Mouse (Mus musculus) ES-Bruce4 (cell line): ENCODE measurements around the gene Pdhx. TPM values are rescaled to one million over a fixed set of nuclear protein-coding genes. Genes with fewer than 3 reads are reported as not detected.

Experiments used
- H3K27ac ChIP-seq: 2 replicates; pipeline ENCODE4 v1.5.1; 2012; ENCODE audit warnings: low read length, inconsistent platforms; ENCODE audit not compliant: insufficient read depth
- H3K27me3 ChIP-seq: 2 replicates; pipeline ENCODE4 v1.6.1; 2012; ENCODE audit warnings: mild to moderate bottlenecking, low read length, inconsistent platforms; ENCODE audit not compliant: control insufficient read depth, poor library complexity, insufficient read depth, severe bottlenecking
- H3K36me3 ChIP-seq: 2 replicates; pipeline ENCODE4 v1.6.1; 2012; ENCODE audit warnings: inconsistent platforms, mild to moderate bottlenecking, low read length, moderate library complexity; ENCODE audit not compliant: control insufficient read depth, poor library complexity, insufficient read depth, severe bottlenecking
- H3K4me1 ChIP-seq: one replicate; pipeline ENCODE4 v1.8.1; 2011; ENCODE audit warnings: low read length; ENCODE audit not compliant: control insufficient read depth, insufficient read depth
- H3K4me3 ChIP-seq: 2 replicates; pipeline ENCODE4 v1.5.1; 2011; ENCODE audit warnings: low read depth, mild to moderate bottlenecking, low read length
- H3K9ac ChIP-seq: 2 replicates; pipeline ENCODE4 v1.6.1; 2012; ENCODE audit warnings: low read depth, mild to moderate bottlenecking, inconsistent platforms; ENCODE audit not compliant: poor library complexity, severe bottlenecking
- H3K9me3 ChIP-seq: replicated peaks from 2 replicates; pipeline ENCODE4 v1.6.1; 2012; ENCODE audit warnings: mild to moderate bottlenecking, low read length, inconsistent platforms; ENCODE audit not compliant: control insufficient read depth, poor library complexity, insufficient read depth, severe bottlenecking
- CTCF ChIP-seq: IDR thresholded peaks from one replicate; pipeline ENCODE4 v1.8.1; 2011; ENCODE audit warnings: low read depth, low read length
- EP300 ChIP-seq: IDR thresholded peaks from 2 replicates; pipeline ENCODE4 v1.6.1; 2011; ENCODE audit warnings: low read depth, low read length; ENCODE audit not compliant: insufficient read depth
- POLR2A ChIP-seq: IDR thresholded peaks from one replicate; pipeline ENCODE4 v1.8.1; 2011; ENCODE audit warnings: low read length; ENCODE audit not compliant: insufficient read depth
- polyA plus RNA-seq: library from polyadenylated mRNA; stranded (reverse); fragments of >200 nt; gene quantifications from 2 replicates; pipeline ENCODE4 v1.2.4, GENCODE M21; 2011; ENCODE audit warnings: low read depth; ENCODE audit not compliant: missing spikeins, insufficient read depth, insufficient read length

Pdhx gene
- polyA plus RNA-seq, 1 experiment = 16.7 TPM

GRCm38 (mm10) chr2:103018817-103019494 is 54.4 kb downstream of the Pdhx start:
- TF ChIP-seq POLR2A = no peak
- TF ChIP-seq EP300 = no peak
- TF ChIP-seq CTCF = no peak
- H3K9me3 ChIP-seq = no peaks in the 10 kb centered on the region
- H3K27ac ChIP-seq = no peak overlapping the region
- H3K4me3 ChIP-seq = no peak overlapping the region
- peaks cover 3% of the 10 kb centered on the region for H3K36me3 ChIP-seq
- no peak overlapping the region for H3K9ac ChIP-seq
- H3K4me1 ChIP-seq = no peaks in the 10 kb centered on the region
- H3K27me3 ChIP-seq = no peaks in the 10 kb centered on the region

- H3K27ac ChIP-seq = no peak overlapping the region
- peaks cover 3% of the 10 kb centered on the region; the same call in 1 of the 2 replicates for H3K36me3 ChIP-seq
- no peaks in the 10 kb centered on the region for H3K4me1 ChIP-seq
- no peak overlapping the region for H3K4me3 ChIP-seq
- no peak overlapping the region for H3K9ac ChIP-seq
- no peaks in the 10 kb centered on the region for H3K9me3 ChIP-seq
- no peaks in the 10 kb centered on the region for H3K27me3 ChIP-seq
- TF ChIP-seq EP300 = no peak
- TF ChIP-seq CTCF = no peak
- TF ChIP-seq POLR2A = no peak
These were observed 55.9 kb downstream of the Pdhx start for GRCm38 (mm10) chr2:103017391-103017824.

DNA sequence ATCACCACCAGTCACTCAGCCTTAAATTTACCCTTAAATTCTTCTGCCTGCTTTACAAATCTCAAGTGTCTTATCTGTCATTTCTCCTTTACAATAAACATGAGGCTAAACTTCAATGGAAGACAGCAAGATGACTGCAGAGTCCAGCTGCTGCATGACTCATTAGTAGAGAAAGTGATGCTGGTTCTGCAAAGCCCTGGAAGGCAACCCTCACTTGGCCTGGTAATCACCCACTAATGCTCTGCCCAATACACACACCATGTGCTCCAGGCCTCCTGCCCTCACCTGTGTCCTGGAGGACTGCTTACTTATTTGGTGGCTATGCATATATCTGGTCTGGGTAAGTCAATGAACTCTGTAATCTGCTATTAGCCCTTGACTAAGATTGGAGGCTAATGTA is 57.2 kb downstream of the Pdhx start:
- no peak overlapping the region for H3K27ac ChIP-seq
- TF ChIP-seq POLR2A (no peak), CTCF (no peak), EP300 (no peak)

GRCm38 (mm10) chr2:103012782-103013575 is 60.3 kb downstream of the Pdhx start:
- H3K9ac ChIP-seq = no peak overlapping the region
- no peaks in the 10 kb centered on the region for H3K27me3 ChIP-seq
- no peaks in the 10 kb centered on the region for H3K36me3 ChIP-seq
- H3K4me3 ChIP-seq = no peak overlapping the region
- no peaks in the 10 kb centered on the region for H3K9me3 ChIP-seq
- no peaks in the 10 kb centered on the region for H3K4me1 ChIP-seq
- no peak overlapping the region for H3K27ac ChIP-seq
- TF ChIP-seq POLR2A (no peak), CTCF (peak; percentile 24)

More for the DNA sequence above, 57.2 kb downstream of the Pdhx start:
- Histone ChIP-seq H3K4me1 (no peaks in the 10 kb centered on the region), H3K36me3 (no peaks in the 10 kb centered on the region), H3K9ac (no peak overlapping the region), H3K27me3 (no peaks in the 10 kb centered on the region), H3K4me3 (no peak overlapping the region), H3K9me3 (no peaks in the 10 kb centered on the region)

DNA sequence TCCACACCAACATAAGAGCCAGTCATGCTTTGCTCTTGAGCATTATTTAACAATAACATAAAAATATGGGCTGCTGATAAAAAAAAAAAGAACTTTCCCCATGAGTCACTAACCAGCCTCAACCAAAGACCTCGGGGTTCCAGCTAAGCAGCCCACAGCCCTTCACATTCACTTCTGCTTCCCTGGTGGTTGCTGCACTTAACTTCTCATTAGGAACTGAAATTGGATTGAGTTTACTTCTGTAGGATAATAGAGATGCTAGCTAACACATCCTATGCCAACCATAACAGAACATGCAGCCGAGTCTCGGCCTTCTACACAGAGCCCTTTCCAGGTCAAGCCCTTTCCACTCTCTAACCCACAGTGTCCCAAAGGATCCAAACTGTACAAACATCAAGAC is 65.1 kb downstream of the Pdhx start:
- H3K4me3 ChIP-seq = no peak overlapping the region
- no peaks in the 10 kb centered on the region for H3K9me3 ChIP-seq
- TF ChIP-seq EP300 (no peak), POLR2A (no peak), CTCF (no peak)
- no peak overlapping the region for H3K9ac ChIP-seq
- H3K36me3 ChIP-seq = no peaks in the 10 kb centered on the region
- no peaks in the 10 kb centered on the region for H3K27me3 ChIP-seq
- no peaks in the 10 kb centered on the region for H3K4me1 ChIP-seq
- H3K27ac ChIP-seq = no peak overlapping the region

DNA sequence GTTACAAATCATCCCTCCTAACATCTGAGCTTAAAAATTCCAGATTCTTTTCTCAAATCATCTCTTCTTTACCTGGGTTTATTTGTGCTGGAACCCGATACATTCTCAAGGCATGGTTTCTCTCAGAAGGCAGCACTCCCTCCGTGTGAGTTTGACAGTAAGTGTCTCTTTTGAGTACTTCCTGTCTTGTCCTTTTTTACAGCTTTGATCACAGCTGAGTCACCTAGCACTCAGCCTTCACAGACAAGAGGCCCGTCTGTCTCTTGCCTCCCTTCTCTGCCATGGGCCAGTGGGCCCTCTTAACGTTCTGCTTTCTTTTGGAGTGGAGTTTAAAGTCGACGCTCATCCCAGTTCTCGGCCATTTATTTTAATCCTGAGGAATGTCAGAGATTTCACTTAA is 68.7 kb downstream of the Pdhx start:
- H3K27me3 ChIP-seq = no peaks in the 10 kb centered on the region
- H3K4me3 ChIP-seq = no peak overlapping the region
- H3K27ac ChIP-seq = no peak overlapping the region
- no peaks in the 10 kb centered on the region for H3K9me3 ChIP-seq
- TF ChIP-seq POLR2A (no peak), CTCF (no peak), EP300 (no peak)
- no peaks in the 10 kb centered on the region for H3K4me1 ChIP-seq
- H3K9ac ChIP-seq = no peak overlapping the region
- H3K36me3 ChIP-seq = no peaks in the 10 kb centered on the region
